Mouse (Mus musculus): ENCODE measurements at regions not wholly inside any gene's neighbourhood (a gene's known extent, or its start where the extent isn't known, plus 50 kb on each side); places are given as distances from the start of the nearest gene placed in this dataset.

- 90% methylated on average over 1 of the region's 1 CpGs for WGBS
- Histone ChIP-seq H3K4me3 (ENCODE audit: insufficient read depth, low read depth, low read length) (no peak overlapping the region), H3K27ac (ENCODE audit: insufficient read depth, low read depth, low read length) (no peak overlapping the region), H3K4me1 (ENCODE audit: control insufficient read depth, insufficient read depth, low read length) (no peaks in the 10 kb centered on the region)
- TF ChIP-seq CTCF (IDR thresholded peaks at IDR 0.05; ENCODE audit: insufficient read depth, low read depth, low read length) (no peak), POLR2A (IDR thresholded peaks at IDR 0.05; ENCODE audit: insufficient read depth, low read depth, low read length) (no peak)
Measured at GRCm38 (mm10) chr4:89428465-89428864, 117.6 kb upstream of the Cdkn2b start.

- WGBS, result 50% methylated on average over 9 of the region's 9 CpGs
- H3K4me1 ChIP-seq (ENCODE audit: control insufficient read depth, insufficient read depth, low read length), result no peaks in the 10 kb centered on the region
- TF ChIP-seq POLR2A (IDR thresholded peaks at IDR 0.05; ENCODE audit: insufficient read depth, low read depth, low read length) (no peak), CTCF (IDR thresholded peaks at IDR 0.05; ENCODE audit: insufficient read depth, low read depth, low read length) (no peak)
Measured at GRCm38 (mm10) chr4:89427345-89428293, 116.8 kb upstream of the Cdkn2b start.

GRCm38 (mm10) chr4:89425916-89426315, 115.1 kb upstream of the Cdkn2b start:
- 83% methylated on average over 2 of the region's 2 CpGs for WGBS
- no peaks in the 10 kb centered on the region for H3K4me1 ChIP-seq (ENCODE audit: control insufficient read depth, insufficient read depth, low read length)
- TF ChIP-seq CTCF (IDR thresholded peaks at IDR 0.05; ENCODE audit: insufficient read depth, low read depth, low read length) (no peak), POLR2A (IDR thresholded peaks at IDR 0.05; ENCODE audit: insufficient read depth, low read depth, low read length) (no peak)

More at GRCm38 (mm10) chr4:89427345-89428293, 116.8 kb upstream of the Cdkn2b start:
- Histone ChIP-seq H3K27ac (ENCODE audit: insufficient read depth, low read depth, low read length) (no peak overlapping the region), H3K4me3 (ENCODE audit: insufficient read depth, low read depth, low read length) (no peak overlapping the region)

GRCm38 (mm10) chr4:89421694-89422354, 111.0 kb upstream of the Cdkn2b start:
- WGBS, result 74% methylated on average over 6 of the region's 6 CpGs
- no peak overlapping the region for H3K27ac ChIP-seq (ENCODE audit: insufficient read depth, low read depth, low read length)
- no peak for TF ChIP-seq CTCF (IDR thresholded peaks at IDR 0.05; ENCODE audit: insufficient read depth, low read depth, low read length)
- TF ChIP-seq POLR2A (IDR thresholded peaks at IDR 0.05; ENCODE audit: insufficient read depth, low read depth, low read length), result no peak

More at GRCm38 (mm10) chr4:89425916-89426315, 115.1 kb upstream of the Cdkn2b start:
- Histone ChIP-seq H3K27ac (ENCODE audit: insufficient read depth, low read depth, low read length) (no peak overlapping the region), H3K4me3 (ENCODE audit: insufficient read depth, low read depth, low read length) (no peak overlapping the region)

DNA sequence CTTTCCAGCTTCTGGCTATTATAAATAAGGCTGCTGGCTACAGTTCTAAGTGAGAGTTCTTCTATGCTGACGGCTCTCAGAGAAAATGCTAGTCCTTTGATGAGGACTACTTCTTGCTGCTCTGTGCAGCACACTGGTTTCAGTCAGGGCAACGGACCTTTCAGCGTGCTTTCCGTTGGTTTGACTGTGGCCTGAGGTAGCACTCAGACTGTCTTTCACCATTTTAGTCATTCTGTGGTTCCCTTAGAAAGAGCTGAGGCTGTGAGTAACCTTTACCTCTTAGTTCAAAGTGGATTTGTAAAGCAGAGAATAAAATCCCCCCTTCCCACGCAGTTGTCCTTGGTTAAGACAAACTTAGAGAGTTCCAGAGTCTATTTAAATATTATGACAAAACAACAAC, 110.0 kb upstream of the Cdkn2b start:
- TF ChIP-seq POLR2A (IDR thresholded peaks at IDR 0.05; ENCODE audit: insufficient read depth, low read depth, low read length) (no peak), CTCF (IDR thresholded peaks at IDR 0.05; ENCODE audit: insufficient read depth, low read depth, low read length) (no peak)
- Histone ChIP-seq H3K27ac (ENCODE audit: insufficient read depth, low read depth, low read length) (no peak overlapping the region), H3K4me1 (ENCODE audit: control insufficient read depth, insufficient read depth, low read length) (no peaks in the 10 kb centered on the region), H3K4me3 (ENCODE audit: insufficient read depth, low read depth, low read length) (no peak overlapping the region)
- 87% methylated on average over 5 of the region's 5 CpGs for WGBS

More at GRCm38 (mm10) chr4:89421694-89422354, 111.0 kb upstream of the Cdkn2b start:
- no peaks in the 10 kb centered on the region for H3K4me1 ChIP-seq (ENCODE audit: control insufficient read depth, insufficient read depth, low read length)
- no peak overlapping the region for H3K4me3 ChIP-seq (ENCODE audit: insufficient read depth, low read depth, low read length)

GRCm38 (mm10) chr4:89419507-89419906, 108.7 kb upstream of the Cdkn2b start:
- no peak overlapping the region for H3K4me3 ChIP-seq (ENCODE audit: insufficient read depth, low read depth, low read length)
- WGBS, result 93% methylated on average over 7 of the region's 7 CpGs
- H3K4me1 ChIP-seq (ENCODE audit: control insufficient read depth, insufficient read depth, low read length), result no peaks in the 10 kb centered on the region
- no peak overlapping the region for H3K27ac ChIP-seq (ENCODE audit: insufficient read depth, low read depth, low read length)
- TF ChIP-seq CTCF (IDR thresholded peaks at IDR 0.05; ENCODE audit: insufficient read depth, low read depth, low read length), result no peak
- no peak for TF ChIP-seq POLR2A (IDR thresholded peaks at IDR 0.05; ENCODE audit: insufficient read depth, low read depth, low read length)

DNA sequence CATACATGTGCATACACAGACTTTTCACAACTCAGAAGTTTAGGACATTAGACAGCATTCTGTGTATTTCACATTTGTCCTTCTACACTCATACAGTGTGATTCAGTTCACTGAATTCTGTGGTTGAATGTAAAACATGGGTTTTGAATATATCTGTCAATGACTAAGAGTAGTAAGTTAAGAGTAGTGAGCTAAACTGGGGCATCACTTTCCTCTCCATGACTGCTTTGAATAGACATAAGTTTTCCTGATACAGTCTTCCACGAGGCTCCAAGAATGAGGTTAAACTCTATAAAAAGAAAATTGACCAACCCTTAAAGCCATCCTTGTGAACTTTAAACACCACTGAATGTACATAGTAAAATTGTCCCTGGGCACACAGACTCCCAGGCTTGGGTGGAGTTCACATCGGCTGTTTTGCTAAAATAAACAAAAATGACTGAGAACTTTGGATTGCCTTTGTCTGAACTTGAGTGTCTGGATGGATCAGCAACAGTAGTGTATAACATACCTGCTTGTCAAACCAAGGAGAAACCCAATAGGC, 94.9 kb upstream of the Cdkn2b start:
- WGBS, result 78% methylated on average over 2 of the region's 2 CpGs
- Histone ChIP-seq H3K4me1 (ENCODE audit: control insufficient read depth, insufficient read depth, low read length) (no peaks in the 10 kb centered on the region), H3K27ac (ENCODE audit: insufficient read depth, low read depth, low read length) (no peak overlapping the region), H3K4me3 (ENCODE audit: insufficient read depth, low read depth, low read length) (no peak overlapping the region)
- TF ChIP-seq POLR2A (IDR thresholded peaks at IDR 0.05; ENCODE audit: insufficient read depth, low read depth, low read length) (no peak), CTCF (IDR thresholded peaks at IDR 0.05; ENCODE audit: insufficient read depth, low read depth, low read length) (no peak)

DNA sequence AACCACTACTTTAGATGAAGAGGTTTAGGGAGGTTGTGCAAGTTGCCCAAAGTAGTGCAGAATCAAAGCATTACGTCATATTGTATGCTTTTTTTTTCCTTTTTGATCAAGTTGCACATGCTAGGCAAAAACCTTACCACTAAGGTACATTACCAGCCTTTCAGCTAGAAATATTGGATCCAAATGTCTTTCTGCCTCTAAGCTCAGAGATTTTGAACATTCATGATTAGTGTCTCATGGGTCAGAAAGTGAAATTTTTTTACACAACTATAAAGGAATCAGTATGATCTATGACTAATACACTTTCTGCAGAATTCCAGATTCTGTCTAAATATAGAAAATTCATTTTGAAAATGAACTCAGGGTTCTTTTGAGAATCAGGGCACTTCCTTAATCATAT, 92.3 kb upstream of the Cdkn2b start:
- Histone ChIP-seq H3K4me3 (ENCODE audit: insufficient read depth, low read depth, low read length) (no peak overlapping the region), H3K27ac (ENCODE audit: insufficient read depth, low read depth, low read length) (no peak overlapping the region), H3K4me1 (ENCODE audit: control insufficient read depth, insufficient read depth, low read length) (no peaks in the 10 kb centered on the region)
- 95% methylated on average over 1 of the region's 1 CpGs for WGBS
- TF ChIP-seq POLR2A (IDR thresholded peaks at IDR 0.05; ENCODE audit: insufficient read depth, low read depth, low read length) (no peak), CTCF (IDR thresholded peaks at IDR 0.05; ENCODE audit: insufficient read depth, low read depth, low read length) (no peak)

DNA sequence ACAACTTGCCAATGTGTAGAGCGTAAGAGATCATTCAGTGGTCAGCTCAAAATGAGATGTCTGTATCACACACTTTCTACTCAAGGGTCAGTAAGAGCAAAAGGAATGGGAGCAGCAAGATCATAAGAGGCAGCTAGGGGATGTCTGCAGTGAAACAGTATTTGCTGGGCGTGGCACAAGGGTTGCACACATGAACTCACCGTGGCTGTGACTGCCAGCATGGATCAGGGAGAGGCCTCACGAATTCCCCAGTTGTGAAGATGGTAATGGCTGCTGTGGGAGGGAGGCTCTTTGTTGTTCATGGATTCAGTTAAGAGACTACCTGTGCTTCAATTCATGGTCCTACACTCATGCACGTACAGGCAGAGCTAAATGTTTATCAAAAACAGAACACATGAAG, 91.5 kb upstream of the Cdkn2b start:
- Histone ChIP-seq H3K4me1 (ENCODE audit: control insufficient read depth, insufficient read depth, low read length) (no peaks in the 10 kb centered on the region), H3K27ac (ENCODE audit: insufficient read depth, low read depth, low read length) (no peak overlapping the region), H3K4me3 (ENCODE audit: insufficient read depth, low read depth, low read length) (no peak overlapping the region)
- WGBS, result 86% methylated on average over 5 of the region's 5 CpGs
- no peak for TF ChIP-seq CTCF (IDR thresholded peaks at IDR 0.05; ENCODE audit: insufficient read depth, low read depth, low read length)
- no peak for TF ChIP-seq POLR2A (IDR thresholded peaks at IDR 0.05; ENCODE audit: insufficient read depth, low read depth, low read length)

Measured in olfactory bulb, adult 2 months (tissue).